Mouse (Mus musculus): ENCODE results near the gene Tmem151b. TPM values are rescaled to one million over a fixed set of nuclear protein-coding genes. Genes with fewer than 3 reads are reported as not detected.

Gene Tmem151b
- polyA plus RNA-seq, 1 experiment, result not detected

- Histone ChIP-seq H3K4me3 (ENCODE audit: insufficient read depth, low read depth, low read length) (no peak overlapping the region), H3K27ac (ENCODE audit: insufficient read depth, low read depth, low read length) (no peak overlapping the region), H3K4me1 (ENCODE audit: control insufficient read depth, insufficient read depth, low read length) (peaks cover 12% of the 10 kb centered on the region)
- TF ChIP-seq POLR2A (IDR thresholded peaks at IDR 0.05; ENCODE audit: insufficient read depth, low read depth, low read length) (no peak), CTCF (IDR thresholded peaks at IDR 0.05; ENCODE audit: insufficient read depth, low read depth, low read length) (no peak)
- WGBS, result 79% methylated on average over 7 of the region's 7 CpGs
Measured at GRCm38 (mm10) chr17:45578843-45579242, 29.4 kb upstream of the Tmem151b start.

GRCm38 (mm10) chr17:45578242-45578641 lies 28.8 kb upstream of the Tmem151b start:
- H3K4me3 ChIP-seq (ENCODE audit: insufficient read depth, low read depth, low read length), result no peak overlapping the region
- TF ChIP-seq POLR2A (IDR thresholded peaks at IDR 0.05; ENCODE audit: insufficient read depth, low read depth, low read length), result no peak
- no peak for TF ChIP-seq CTCF (IDR thresholded peaks at IDR 0.05; ENCODE audit: insufficient read depth, low read depth, low read length)
- peaks cover 12% of the 10 kb centered on the region for H3K4me1 ChIP-seq (ENCODE audit: control insufficient read depth, insufficient read depth, low read length)
- H3K27ac ChIP-seq (ENCODE audit: insufficient read depth, low read depth, low read length), result no peak overlapping the region
- 67% methylated on average over 5 of the region's 5 CpGs for WGBS

- H3K4me3 ChIP-seq (ENCODE audit: insufficient read depth, low read depth, low read length), result no peak overlapping the region
- TF ChIP-seq POLR2A (IDR thresholded peaks at IDR 0.05; ENCODE audit: insufficient read depth, low read depth, low read length), result no peak
- TF ChIP-seq CTCF (IDR thresholded peaks at IDR 0.05; ENCODE audit: insufficient read depth, low read depth, low read length), result no peak
- peaks cover 9% of the 10 kb centered on the region for H3K4me1 ChIP-seq (ENCODE audit: control insufficient read depth, insufficient read depth, low read length)
- H3K27ac ChIP-seq (ENCODE audit: insufficient read depth, low read depth, low read length), result peak overlapping the region; percentile 100
- 85% methylated on average over 8 of the region's 8 CpGs for WGBS
Measured at GRCm38 (mm10) chr17:45575123-45575897, 25.8 kb upstream of the Tmem151b start.

- WGBS, result 1% methylated on average over 17 of the region's 17 CpGs
- TF ChIP-seq POLR2A (IDR thresholded peaks at IDR 0.05; ENCODE audit: insufficient read depth, low read depth, low read length) (peak; percentile 45), CTCF (IDR thresholded peaks at IDR 0.05; ENCODE audit: insufficient read depth, low read depth, low read length) (no peak)
- Histone ChIP-seq H3K4me1 (ENCODE audit: control insufficient read depth, insufficient read depth, low read length) (peaks cover 12% of the 10 kb centered on the region), H3K4me3 (ENCODE audit: insufficient read depth, low read depth, low read length) (peak overlapping the region; percentile 96), H3K27ac (ENCODE audit: insufficient read depth, low read depth, low read length) (peak overlapping the region; percentile 100)
Measured at GRCm38 (mm10) chr17:45574129-45574761, 24.8 kb upstream of the Tmem151b start.

GRCm38 (mm10) chr17:45573780-45574123 lies 24.3 kb upstream of the Tmem151b start:
- Histone ChIP-seq H3K4me1 (ENCODE audit: control insufficient read depth, insufficient read depth, low read length) (peaks cover 12% of the 10 kb centered on the region), H3K27ac (ENCODE audit: insufficient read depth, low read depth, low read length) (peak overlapping the region; percentile 100), H3K4me3 (ENCODE audit: insufficient read depth, low read depth, low read length) (peak overlapping the region; percentile 96)
- WGBS, result 0% methylated on average over 18 of the region's 18 CpGs
- TF ChIP-seq CTCF (IDR thresholded peaks at IDR 0.05; ENCODE audit: insufficient read depth, low read depth, low read length) (no peak), POLR2A (IDR thresholded peaks at IDR 0.05; ENCODE audit: insufficient read depth, low read depth, low read length) (no peak; the same call in 1 of the 2 replicates)

GRCm38 (mm10) chr17:45573087-45573779 lies 23.8 kb upstream of the Tmem151b start, which contains the start of gene Hsp90ab1:
TSS of gene Hsp90ab1 (minus strand) at chr17:45573271.
- TF ChIP-seq POLR2A (IDR thresholded peaks at IDR 0.05; ENCODE audit: insufficient read depth, low read depth, low read length) (peak; percentile 95), CTCF (IDR thresholded peaks at IDR 0.05; ENCODE audit: insufficient read depth, low read depth, low read length) (no peak)
- under 1% methylated on average over 41 of the region's 41 CpGs for WGBS
- Histone ChIP-seq H3K4me1 (ENCODE audit: control insufficient read depth, insufficient read depth, low read length) (peaks cover 12% of the 10 kb centered on the region), H3K27ac (ENCODE audit: insufficient read depth, low read depth, low read length) (peak within 1 kb of the TSS; percentile 100), H3K4me3 (ENCODE audit: insufficient read depth, low read depth, low read length) (peak within 1 kb of the TSS; percentile 96)

- Histone ChIP-seq H3K27ac (ENCODE audit: insufficient read depth, low read depth, low read length) (peak overlapping the region; percentile 99), H3K4me1 (ENCODE audit: control insufficient read depth, insufficient read depth, low read length) (peaks cover 12% of the 10 kb centered on the region), H3K4me3 (ENCODE audit: insufficient read depth, low read depth, low read length) (peak overlapping the region; percentile 96)
- WGBS, result under 1% methylated on average over 57 of the region's 57 CpGs
- TF ChIP-seq CTCF (IDR thresholded peaks at IDR 0.05; ENCODE audit: insufficient read depth, low read depth, low read length), result no peak
- no peak; the same call in 1 of the 2 replicates for TF ChIP-seq POLR2A (IDR thresholded peaks at IDR 0.05; ENCODE audit: insufficient read depth, low read depth, low read length)
Measured at GRCm38 (mm10) chr17:45572103-45573086, 22.9 kb upstream of the Tmem151b start.

- 74% methylated on average over 4 of the region's 4 CpGs for WGBS
- H3K4me1 ChIP-seq (ENCODE audit: control insufficient read depth, insufficient read depth, low read length), result peaks cover 11% of the 10 kb centered on the region
Measured at GRCm38 (mm10) chr17:45569999-45570398, 20.5 kb upstream of the Tmem151b start.

More at GRCm38 (mm10) chr17:45569999-45570398, 20.5 kb upstream of the Tmem151b start:
- no peak overlapping the region for H3K4me3 ChIP-seq (ENCODE audit: insufficient read depth, low read depth, low read length)
- H3K27ac ChIP-seq (ENCODE audit: insufficient read depth, low read depth, low read length), result no peak overlapping the region
- TF ChIP-seq CTCF (IDR thresholded peaks at IDR 0.05; ENCODE audit: insufficient read depth, low read depth, low read length), result no peak
- no peak for TF ChIP-seq POLR2A (IDR thresholded peaks at IDR 0.05; ENCODE audit: insufficient read depth, low read depth, low read length)
